Mouse (Mus musculus) testis, adult 2 months (tissue): ENCODE data around the gene Ubash3b. TPM values are rescaled to one million over a fixed set of nuclear protein-coding genes. Genes with fewer than 3 reads are reported as not detected.
A peak's percentile ranks its signal among the peaks of the same experiment; 100 is the strongest.

ENCODE experiments used
- H3K27ac ChIP-seq: fragments of 200-500 bp; 2 replicates; pipeline ENCODE4 v1.5.1; 2012; ENCODE audit warnings: low read depth, low read length; ENCODE audit not compliant: control insufficient read depth, insufficient read depth
- H3K27me3 ChIP-seq: fragments of 200-500 bp; 2 replicates; pipeline ENCODE4 v1.6.1; 2012; ENCODE audit warnings: mild to moderate bottlenecking, low read length, moderate library complexity; ENCODE audit not compliant: control insufficient read depth, insufficient read depth
- H3K36me3 ChIP-seq: fragments of 200-500 bp; 2 replicates; pipeline ENCODE4 v1.6.1; 2012; ENCODE audit warnings: mild to moderate bottlenecking, low read length; ENCODE audit not compliant: control insufficient read depth, insufficient read depth
- H3K4me1 ChIP-seq: fragments of 200-500 bp; 2 replicates; pipeline ENCODE4 v1.6.1; 2012; ENCODE audit warnings: low read length; ENCODE audit not compliant: control insufficient read depth, insufficient read depth
- H3K4me3 ChIP-seq: fragments of 200-500 bp; 2 replicates; pipeline ENCODE4 v1.5.1; 2012; ENCODE audit warnings: low read depth, mild to moderate bottlenecking, low read length, moderate library complexity, mixed read lengths; ENCODE audit not compliant: control insufficient read depth
- CTCF ChIP-seq: fragments of 200-500 bp; IDR thresholded peaks from 2 replicates; pipeline ENCODE4 v1.5.1; 2012; ENCODE audit warnings: low read depth, mild to moderate bottlenecking, inconsistent platforms, low read length, moderate library complexity; ENCODE audit not compliant: control insufficient read depth, insufficient read depth, insufficient replicate concordance
- POLR2A ChIP-seq: fragments of 200-500 bp; IDR thresholded peaks from 2 replicates; pipeline ENCODE4 v1.6.1; 2012; ENCODE audit warnings: low read depth, mild to moderate bottlenecking, inconsistent platforms, low read length, moderate library complexity; ENCODE audit not compliant: control insufficient read depth
- polyA plus RNA-seq: library from polyadenylated mRNA; depleted of rRNA; stranded (reverse); fragments of >200 nt; gene quantifications from 2 replicates; pipeline ENCODE4 v1.2.3, GENCODE M21; 2012

Ubash3b gene
- polyA plus RNA-seq, 1 experiment, result 1.6 TPM

DNA sequence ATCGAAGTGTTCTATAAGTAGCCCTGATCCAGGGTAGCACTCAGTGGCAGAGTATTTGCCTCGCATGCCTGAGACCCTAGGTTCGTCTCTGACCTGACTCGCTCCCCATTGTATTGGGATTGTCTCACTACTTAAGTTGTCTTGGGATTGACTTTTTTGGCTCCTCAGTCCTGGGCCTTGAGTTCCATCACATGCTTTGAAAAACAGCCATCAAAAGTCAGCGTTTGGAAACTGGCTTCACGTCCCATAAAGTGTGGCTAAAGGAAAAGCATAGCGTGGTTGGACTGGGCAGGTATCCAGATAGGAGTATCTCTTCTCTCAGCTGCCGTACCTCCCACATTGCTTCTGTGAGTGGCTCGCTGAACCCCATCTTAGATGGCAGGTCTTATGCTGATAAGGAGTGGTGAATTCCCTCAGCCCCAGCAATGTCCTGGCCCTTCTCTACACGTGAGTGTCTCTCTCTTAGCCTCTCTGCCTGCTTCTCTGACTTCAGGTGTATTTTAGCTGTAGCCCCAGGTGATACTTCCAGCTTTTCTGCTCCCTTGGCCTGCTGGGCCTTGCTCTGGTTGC is 34.3 kb upstream of the Ubash3b start:
- H3K4me1 ChIP-seq, result peaks cover 12% of the 10 kb centered on the region
- no peak overlapping the region for H3K27ac ChIP-seq
- no peaks in the 10 kb centered on the region for H3K36me3 ChIP-seq
- H3K27me3 ChIP-seq, result no peaks in the 10 kb centered on the region
- no peak for TF ChIP-seq CTCF
- TF ChIP-seq POLR2A, result no peak
- peak overlapping the region; percentile 48 for H3K4me3 ChIP-seq

GRCm38 (mm10) chr9:41191651-41192210 is 30.2 kb upstream of the Ubash3b start:
- Histone ChIP-seq H3K36me3 (no peaks in the 10 kb centered on the region), H3K4me1 (no peaks in the 10 kb centered on the region), H3K4me3 (no peak overlapping the region), H3K27me3 (no peaks in the 10 kb centered on the region), H3K27ac (no peak overlapping the region)
- TF ChIP-seq POLR2A, result no peak
- TF ChIP-seq CTCF, result no peak

- peak; percentile 97 for TF ChIP-seq CTCF
- TF ChIP-seq POLR2A, result no peak
- H3K27ac ChIP-seq, result no peak overlapping the region
- no peaks in the 10 kb centered on the region for H3K27me3 ChIP-seq
- no peaks in the 10 kb centered on the region for H3K36me3 ChIP-seq
- H3K4me3 ChIP-seq, result no peak overlapping the region
- H3K4me1 ChIP-seq, result no peaks in the 10 kb centered on the region
These were observed 29.4 kb upstream of the Ubash3b start for GRCm38 (mm10) chr9:41190745-41191482.

DNA sequence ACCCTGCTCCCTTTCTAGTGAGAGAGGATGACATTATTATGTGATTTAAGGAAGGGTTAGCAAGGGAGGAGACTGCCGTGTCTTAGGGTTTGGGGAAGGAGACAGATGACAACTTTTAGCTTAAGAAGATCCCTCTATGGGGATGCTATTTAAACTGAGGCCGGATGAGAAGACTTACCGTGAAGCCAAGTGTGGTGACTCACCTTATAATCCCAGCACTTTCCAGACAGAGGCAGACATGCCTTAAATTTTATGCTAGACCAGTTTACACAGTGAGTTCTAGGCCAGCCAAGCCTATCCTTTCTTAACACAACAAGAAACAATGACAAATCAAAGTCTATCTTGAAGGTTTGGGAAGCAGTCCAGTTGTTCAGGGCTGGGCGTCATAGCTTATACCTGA is 26.4 kb upstream of the Ubash3b start:
- no peaks in the 10 kb centered on the region for H3K4me1 ChIP-seq
- no peak for TF ChIP-seq POLR2A
- no peak for TF ChIP-seq CTCF
- no peaks in the 10 kb centered on the region for H3K36me3 ChIP-seq
- H3K27me3 ChIP-seq, result no peaks in the 10 kb centered on the region
- no peak overlapping the region for H3K27ac ChIP-seq
- no peak overlapping the region for H3K4me3 ChIP-seq

DNA sequence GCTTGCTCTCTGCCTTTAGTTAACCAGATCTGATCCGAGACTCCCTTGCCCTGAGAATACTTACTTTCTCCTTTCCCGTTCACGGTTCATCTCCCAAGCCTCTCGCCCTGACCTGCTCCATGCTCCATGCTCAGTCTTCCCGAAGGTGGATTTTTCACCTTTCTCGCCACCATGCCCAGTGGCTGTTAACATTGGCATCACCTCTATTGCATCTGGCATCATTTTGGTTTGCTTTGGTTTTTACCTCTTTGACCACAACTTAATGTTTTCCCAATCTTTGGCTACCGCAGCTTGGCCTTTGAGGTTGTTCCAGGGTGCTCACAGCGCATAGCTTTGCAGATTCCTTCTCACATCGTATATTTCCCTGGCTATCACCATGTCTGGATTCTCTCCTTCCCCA is 26.0 kb upstream of the Ubash3b start:
- H3K4me3 ChIP-seq, result no peak overlapping the region
- H3K27me3 ChIP-seq, result no peaks in the 10 kb centered on the region
- no peaks in the 10 kb centered on the region for H3K4me1 ChIP-seq
- H3K36me3 ChIP-seq, result no peaks in the 10 kb centered on the region
- TF ChIP-seq CTCF (no peak), POLR2A (no peak)
- H3K27ac ChIP-seq, result no peak overlapping the region

GRCm38 (mm10) chr9:41185331-41185730 is 23.8 kb upstream of the Ubash3b start:
- Histone ChIP-seq H3K36me3 (no peaks in the 10 kb centered on the region), H3K27me3 (no peaks in the 10 kb centered on the region), H3K4me3 (no peak overlapping the region), H3K27ac (no peak overlapping the region), H3K4me1 (no peaks in the 10 kb centered on the region)
- no peak for TF ChIP-seq CTCF
- no peak for TF ChIP-seq POLR2A

DNA sequence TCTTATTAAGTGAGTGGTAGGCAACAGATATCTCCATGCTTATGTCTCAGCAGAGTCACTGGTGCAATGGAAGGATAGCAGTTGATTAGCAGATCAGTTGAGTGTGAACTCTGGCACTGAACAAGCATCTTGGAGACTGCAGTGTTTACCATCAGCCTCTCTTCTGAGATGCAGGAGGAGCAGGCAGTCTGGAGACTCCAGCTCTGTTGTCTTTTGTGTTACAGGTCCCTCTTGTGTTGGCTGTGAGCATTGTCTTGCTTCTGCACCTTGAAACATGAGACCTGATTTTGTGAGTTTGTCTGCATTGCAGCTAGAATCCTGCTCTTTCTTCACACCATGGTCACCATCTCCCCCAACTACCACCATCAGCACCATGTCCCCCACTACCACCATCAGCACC is 21.1 kb upstream of the Ubash3b start:
- H3K4me1 ChIP-seq, result no peaks in the 10 kb centered on the region
- no peak overlapping the region for H3K27ac ChIP-seq
- H3K36me3 ChIP-seq, result no peaks in the 10 kb centered on the region
- H3K27me3 ChIP-seq, result no peaks in the 10 kb centered on the region
- TF ChIP-seq CTCF, result peak; percentile 10; the same call in 1 of the 2 replicates
- TF ChIP-seq POLR2A, result no peak
- H3K4me3 ChIP-seq, result no peak overlapping the region
